Mouse (Mus musculus) intestine, postnatal 0 days (tissue): Measurements from ENCODE around the gene Mad2l1bp. TPM values are rescaled to one million over a fixed set of nuclear protein-coding genes. Genes with fewer than 3 reads are reported as not detected.

Experiments
- ATAC-seq: fragments of 200-750 bp; cut with Nextera tagmentation; 2 replicates; pipeline ENCODE4 v1.8.0; 2017; ENCODE audit warnings: mild to moderate bottlenecking, moderate TSS enrichment, moderate library complexity
- H3K27ac ChIP-seq: fragments of 300-500 bp; sonication (generic); 2 replicates; pipeline ENCODE4 v1.5.1; 2014; ENCODE audit warnings: mild to moderate bottlenecking, low read depth, low read length, moderate library complexity
- H3K27me3 ChIP-seq: fragments of 300-500 bp; sonication (generic); replicated peaks from 2 replicates; pipeline ENCODE4 v1.6.1; 2014; ENCODE audit warnings: low read length, mixed read lengths; ENCODE audit not compliant: control insufficient read depth, insufficient read depth
- H3K36me3 ChIP-seq: fragments of 300-500 bp; sonication (generic); 2 replicates; pipeline ENCODE4 v1.6.1; 2014; ENCODE audit warnings: mild to moderate bottlenecking, moderate library complexity; ENCODE audit not compliant: control insufficient read depth, insufficient read depth
- H3K4me1 ChIP-seq: fragments of 300-500 bp; sonication (generic); replicated peaks from 2 replicates; pipeline ENCODE4 v1.6.1; 2014; ENCODE audit warnings: antibody characterized with exemption, low read length, mixed read lengths; ENCODE audit not compliant: control insufficient read depth, insufficient read depth
- H3K4me2 ChIP-seq: fragments of 300-500 bp; sonication (generic); replicated peaks from 2 replicates; pipeline ENCODE4 v1.6.1; 2014; ENCODE audit warnings: low read depth, mild to moderate bottlenecking, moderate library complexity
- H3K4me3 ChIP-seq: fragments of 300-500 bp; sonication (generic); 2 replicates; pipeline ENCODE4 v1.5.1; 2014; ENCODE audit warnings: low read depth, low read length
- H3K9ac ChIP-seq: fragments of 300-500 bp; sonication (generic); 2 replicates; pipeline ENCODE4 v1.6.1; 2014; ENCODE audit warnings: mild to moderate bottlenecking, low read depth, low read length
- H3K9me3 ChIP-seq: fragments of 300-500 bp; sonication (generic); 2 replicates; pipeline ENCODE4 v1.6.1; 2016; ENCODE audit warnings: mixed run types; ENCODE audit not compliant: control insufficient read depth
- CTCF ChIP-seq: sonication (generic); IDR thresholded peaks from 2 replicates; pipeline ENCODE4 v1.5.1; 2016; ENCODE audit warnings: low read depth, mild to moderate bottlenecking, control low read depth, antibody characterized with exemption, moderate library complexity
- WGBS: fragments of 180-500 bp; shearing (Covaris S2); extraction: QIAGEN DNeasy Blood & Tissue Kit; methylation state at CpG from one replicate; pipeline ENCODE4 v1.1.7; 2014; 5-methylcytosine and 5-hydroxymethylcytosine counted together
- polyA plus RNA-seq: library from polyadenylated mRNA; unstranded; fragments of >200 nt; fragmentation: Nextera tagmentation; extraction: Ambion mirVana; gene quantifications from 2 replicates; pipeline ENCODE4 v1.2.1, GENCODE M21; 2015

Mad2l1bp gene
- polyA plus RNA-seq, 1 experiment from 2014 or later, result 40.2 TPM

DNA sequence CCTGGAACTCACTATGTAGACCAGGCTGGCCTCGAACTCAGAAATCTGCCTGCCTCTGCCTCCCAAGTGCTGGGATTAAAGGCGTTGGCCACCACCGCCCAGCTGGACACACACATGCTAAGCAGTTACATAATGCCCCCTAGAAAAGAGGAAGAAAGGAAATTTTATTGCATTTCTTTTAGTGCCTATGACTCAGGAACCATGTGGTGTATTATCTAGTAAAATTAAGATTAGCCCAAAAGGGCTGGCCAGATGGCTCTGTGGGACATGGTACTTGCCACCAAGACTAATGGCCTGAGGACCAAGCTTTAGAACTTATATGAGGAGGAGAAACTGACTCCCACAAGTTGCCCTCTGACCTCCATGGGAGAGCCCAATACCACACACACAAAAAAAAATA lies 13.5 kb downstream of the Mad2l1bp start:
- ATAC-seq, result no peak
- no peak overlapping the region for H3K27ac ChIP-seq
- H3K27me3 ChIP-seq, result no peaks in the 10 kb centered on the region
- no peaks in the 10 kb centered on the region for H3K9me3 ChIP-seq
- no peaks in the 10 kb centered on the region for H3K36me3 ChIP-seq
- 88% methylated on average over 3 of the region's 3 CpGs for WGBS
- H3K4me2 ChIP-seq, result no peak overlapping the region
- TF ChIP-seq CTCF, result no peak
- H3K4me1 ChIP-seq, result no peaks in the 10 kb centered on the region
- H3K4me3 ChIP-seq, result no peak overlapping the region
- no peak overlapping the region for H3K9ac ChIP-seq

DNA sequence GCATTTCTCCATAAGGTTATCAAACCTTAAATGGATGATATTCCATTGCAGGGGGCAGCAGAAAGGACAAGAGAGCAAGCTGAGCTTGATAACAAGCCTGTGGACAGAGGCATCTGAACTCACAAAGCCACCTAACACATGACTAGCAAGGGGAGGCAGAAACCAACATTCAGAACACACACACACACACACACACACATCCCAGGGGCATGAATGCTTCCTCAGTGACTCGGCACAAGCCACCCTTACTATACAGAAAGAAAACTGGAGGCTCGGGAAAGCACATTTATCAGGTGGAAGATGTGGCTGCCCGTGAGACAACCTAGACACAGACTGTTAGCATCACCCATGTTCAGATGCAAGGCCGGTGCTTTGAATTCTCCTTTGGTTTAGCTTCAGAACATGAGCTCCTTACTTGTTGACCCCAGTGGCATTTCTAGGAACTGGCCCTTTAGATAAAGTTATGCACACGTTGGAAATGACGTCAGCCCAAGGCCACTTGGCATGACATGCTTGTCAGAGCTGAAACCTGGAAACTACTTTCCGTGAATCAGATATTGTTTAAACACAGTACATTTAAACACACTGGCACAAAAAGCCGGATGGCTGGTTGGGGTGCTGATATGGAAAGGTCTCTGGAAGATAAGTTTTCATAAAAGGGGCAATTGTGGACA lies 14.7 kb downstream of the Mad2l1bp start:
- H3K36me3 ChIP-seq, result no peaks in the 10 kb centered on the region
- no peak for TF ChIP-seq CTCF
- 62% methylated on average over 8 of the region's 8 CpGs for WGBS
- H3K4me2 ChIP-seq, result no peak overlapping the region
- no peak for ATAC-seq
- no peak overlapping the region for H3K27ac ChIP-seq
- H3K27me3 ChIP-seq, result no peaks in the 10 kb centered on the region
- H3K9ac ChIP-seq, result no peak overlapping the region
- H3K4me1 ChIP-seq, result no peaks in the 10 kb centered on the region
- H3K9me3 ChIP-seq, result no peaks in the 10 kb centered on the region
- H3K4me3 ChIP-seq, result no peak overlapping the region

- ATAC-seq, result no peak
- H3K4me2 ChIP-seq, result no peak overlapping the region
- H3K36me3 ChIP-seq, result peaks cover 9% of the 10 kb centered on the region
- H3K4me3 ChIP-seq, result no peak overlapping the region
- H3K27ac ChIP-seq, result no peak overlapping the region
- H3K9me3 ChIP-seq, result no peaks in the 10 kb centered on the region
- no peaks in the 10 kb centered on the region for H3K27me3 ChIP-seq
- WGBS, result 55% methylated on average over 8 of the region's 8 CpGs
- H3K9ac ChIP-seq, result no peak overlapping the region
- TF ChIP-seq CTCF, result no peak
- H3K4me1 ChIP-seq, result no peaks in the 10 kb centered on the region
Measured at GRCm38 (mm10) chr17:46132862-46133261, 20.5 kb downstream of the Mad2l1bp start.

GRCm38 (mm10) chr17:46132058-46132718 lies 21.2 kb downstream of the Mad2l1bp start:
- Histone ChIP-seq H3K9me3 (no peaks in the 10 kb centered on the region), H3K4me2 (no peak overlapping the region), H3K36me3 (peaks cover 16% of the 10 kb centered on the region), H3K9ac (no peak overlapping the region), H3K4me3 (no peak overlapping the region), H3K27me3 (no peaks in the 10 kb centered on the region), H3K4me1 (no peaks in the 10 kb centered on the region), H3K27ac (no peak overlapping the region)
- peak; percentile 94 for TF ChIP-seq CTCF
- WGBS, result 16% methylated on average over 12 of the region's 12 CpGs
- peak; percentile 17; the same call in 1 of the 2 replicates for ATAC-seq

- H3K4me1 ChIP-seq, result no peaks in the 10 kb centered on the region
- peaks cover 39% of the 10 kb centered on the region for H3K36me3 ChIP-seq
- 77% methylated on average over 13 of the region's 13 CpGs for WGBS
- H3K9me3 ChIP-seq, result no peaks in the 10 kb centered on the region
- no peak overlapping the region for H3K27ac ChIP-seq
- ATAC-seq, result 0 out of 2 replicates have a peak, but pooled peaks have one; percentile 12
- no peaks in the 10 kb centered on the region for H3K27me3 ChIP-seq
- H3K9ac ChIP-seq, result no peak overlapping the region
- H3K4me3 ChIP-seq, result no peak overlapping the region
- TF ChIP-seq CTCF, result no peak
- H3K4me2 ChIP-seq, result no peak overlapping the region
Measured at GRCm38 (mm10) chr17:46129741-46130498, 23.4 kb downstream of the Mad2l1bp start.

DNA sequence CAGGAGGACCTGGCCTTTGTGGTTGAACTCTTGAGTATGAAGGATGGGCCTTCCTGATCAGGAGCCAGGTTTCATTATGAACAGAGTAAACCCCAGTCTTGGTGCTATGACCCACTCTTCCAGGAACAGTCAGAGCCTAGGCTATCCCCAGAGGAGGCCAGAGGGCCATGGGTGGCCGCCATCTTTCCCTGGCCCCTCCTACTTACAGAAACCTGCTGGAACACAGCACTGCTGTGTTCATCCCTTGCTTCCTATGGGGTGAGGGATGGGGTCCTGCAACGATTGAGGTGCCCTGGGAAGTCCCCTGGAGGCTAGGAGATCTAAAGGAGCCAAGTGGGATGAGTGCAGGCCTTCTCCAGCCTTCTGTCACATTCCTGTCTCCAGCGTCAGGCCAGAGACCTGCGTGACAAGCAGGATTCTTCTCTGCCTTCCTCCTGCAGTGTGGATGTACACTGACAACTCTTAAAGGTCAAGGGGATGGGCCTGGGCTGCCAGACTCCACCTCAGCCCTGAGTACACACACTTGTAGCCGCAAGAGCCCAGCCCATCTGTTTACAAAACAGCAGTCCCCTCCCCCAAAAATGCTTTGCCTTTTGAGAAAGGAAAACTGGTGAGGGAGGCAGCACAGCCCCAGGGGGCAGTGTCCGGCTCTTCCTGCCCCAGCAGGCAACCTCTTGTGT lies 25.4 kb downstream of the Mad2l1bp start:
- no peaks in the 10 kb centered on the region for H3K27me3 ChIP-seq
- ATAC-seq, result no peak
- no peak overlapping the region for H3K4me2 ChIP-seq
- TF ChIP-seq CTCF, result no peak
- WGBS, result 71% methylated on average over 6 of the region's 6 CpGs
- no peak overlapping the region for H3K9ac ChIP-seq
- no peak overlapping the region for H3K27ac ChIP-seq
- H3K9me3 ChIP-seq, result no peaks in the 10 kb centered on the region
- no peak overlapping the region for H3K4me3 ChIP-seq
- peaks cover 57% of the 10 kb centered on the region for H3K36me3 ChIP-seq
- no peaks in the 10 kb centered on the region for H3K4me1 ChIP-seq
